11 mouse cellular contexts compared by ENCODE assay signal in genomic region chr1:71651315-71651714, GRCm38 (mm10). TPM values are rescaled to one million over a fixed set of nuclear protein-coding genes. Genes with fewer than 3 reads are reported as not detected.
A peak's percentile ranks its signal among the peaks of the same experiment; 100 is the strongest.
DNase-seq lines count a peak whose midpoint lies in the region; ATAC-seq and TF ChIP-seq lines count a peak whose summit lies in the region.
"Had no signal": no experiment of that assay in that cellular context is flagged by ENCODE, and none has a peak within 500 bp of the region (broad histone marks: within the 10 kb centered on the region; RNA-seq: fewer than 3 reads in every experiment).

No protein-coding gene starts in this region.

- 37% methylated on average over 9 of the region's 9 CpGs for WGBS in heart, embryonic 12.5 days
- WGBS in forebrain, embryonic 13.5 days: 45% methylated on average over 9 of the region's 9 CpGs
- 37% methylated on average over 9 of the region's 9 CpGs for WGBS in liver, embryonic 12.5 days (ENCODE audit: insufficient replicate concordance)
- 58% methylated on average over 9 of the region's 9 CpGs for WGBS in cerebellum, adult 2 months

- H3K27me3 ChIP-seq in heart, embryonic 12.5 days (replicated peaks): no peaks in the 10 kb centered on the region
- H3K27me3 ChIP-seq in E14TG2a.4 (ENCODE audit: insufficient read depth, low read length): no peaks in the 10 kb centered on the region
- no peaks in the 10 kb centered on the region for H3K27me3 ChIP-seq in forebrain, embryonic 13.5 days
- peaks cover 35% of the 10 kb centered on the region for H3K27me3 ChIP-seq in liver, embryonic 12.5 days (replicated peaks)
- no peaks in the 10 kb centered on the region for H3K27me3 ChIP-seq in cerebellum, adult 2 months (ENCODE audit: control insufficient read depth, insufficient read depth, low read length)

- peak overlapping the region; percentile 62 for H3K4me2 ChIP-seq in heart, embryonic 12.5 days
- peak overlapping the region; percentile 84 for H3K4me2 ChIP-seq in forebrain, embryonic 13.5 days
- H3K4me2 ChIP-seq in liver, embryonic 12.5 days: peak overlapping the region; percentile 83

- TF ChIP-seq POLR2A in cerebellum, adult 2 months (IDR thresholded peaks at IDR 0.05; ENCODE audit: borderline replicate concordance, insufficient read depth, low read length): no peak

- peaks cover 13% of the 10 kb centered on the region; the same call in 1 of the 2 replicates for H3K4me1 ChIP-seq in heart, embryonic 12.5 days (replicated peaks)
- H3K4me1 ChIP-seq in E14TG2a.4 (replicated peaks; ENCODE audit: low read depth, low read length): peaks cover 76% of the 10 kb centered on the region
- H3K4me1 ChIP-seq in forebrain, embryonic 13.5 days: peaks cover 22% of the 10 kb centered on the region
- H3K4me1 ChIP-seq in liver, embryonic 12.5 days: peaks cover 12% of the 10 kb centered on the region
- no peaks in the 10 kb centered on the region for H3K4me1 ChIP-seq in cerebellum, adult 2 months (ENCODE audit: control insufficient read depth, insufficient read depth, low read length)

- peaks cover 34% of the 10 kb centered on the region for H3K36me3 ChIP-seq in heart, embryonic 12.5 days
- H3K36me3 ChIP-seq in E14TG2a.4 (ENCODE audit: insufficient read depth, low read length): peaks cover 53% of the 10 kb centered on the region
- peaks cover 12% of the 10 kb centered on the region for H3K36me3 ChIP-seq in forebrain, embryonic 13.5 days (ENCODE audit: poor library complexity, severe bottlenecking)
- peaks cover 7% of the 10 kb centered on the region; the same call in 1 of the 2 replicates for H3K36me3 ChIP-seq in liver, embryonic 12.5 days

- ATAC-seq in heart, embryonic 12.5 days (ENCODE audit: insufficient number of reproducible peaks, low FRiP score): no peak
- no peak for ATAC-seq in forebrain, embryonic 13.5 days
- ATAC-seq in liver, embryonic 12.5 days: no peak
- ATAC-seq: CD4-positive, CD25-positive, alpha-beta regulatory T cell, adult 4 months; inflammation-experienced regulatory T-cells, adult 6 months had no signal

- TF ChIP-seq CTCF in E14TG2a.4 (conservative IDR thresholded peaks at IDR 0.05; ENCODE audit: low read length): no peak
- no peak for TF ChIP-seq CTCF in cerebellum, adult 2 months (IDR thresholded peaks at IDR 0.05; ENCODE audit: borderline replicate concordance, insufficient read depth, low read depth, low read length)

- peak overlapping the region; percentile 92 for H3K4me3 ChIP-seq in heart, embryonic 12.5 days
- peak overlapping the region; percentile 97 for H3K4me3 ChIP-seq in E14TG2a.4 (replicated peaks; ENCODE audit: low read length)
- peak overlapping the region; percentile 25 for H3K4me3 ChIP-seq in forebrain, embryonic 13.5 days
- peak overlapping the region; percentile 62 for H3K4me3 ChIP-seq in liver, embryonic 12.5 days
- no peak overlapping the region for H3K4me3 ChIP-seq in cerebellum, adult 2 months (replicated peaks; ENCODE audit: insufficient read depth, low read depth, low read length)

- DNase-seq in heart, adult 8-10 months (ENCODE audit: low spot score): no peak
- no peak for DNase-seq in c-Kit-positive CD71-positive TER-119-positive erythroid progenitor cells, embryonic 14.5 days (ENCODE audit: low spot score)
- DNase-seq in spleen, postnatal 10 days (ENCODE audit: low spot score in 2 of 2): no peak
- DNase-seq in cerebellum, adult 2 months: no peak
- DNase-seq: thymus, postnatal 36 days had no signal

- H3K9me3 ChIP-seq in heart, embryonic 12.5 days (replicated peaks): no peaks in the 10 kb centered on the region
- H3K9me3 ChIP-seq in E14TG2a.4 (ENCODE audit: low read length): no peaks in the 10 kb centered on the region
- no peaks in the 10 kb centered on the region for H3K9me3 ChIP-seq in forebrain, embryonic 13.5 days (replicated peaks)
- no peaks in the 10 kb centered on the region for H3K9me3 ChIP-seq in liver, embryonic 12.5 days (replicated peaks)

- H3K27ac ChIP-seq in heart, embryonic 12.5 days (ENCODE audit: poor library complexity, severe bottlenecking): peak overlapping the region; percentile 32; the same call in 1 of the 2 replicates
- no peak overlapping the region for H3K27ac ChIP-seq in forebrain, embryonic 13.5 days
- H3K27ac ChIP-seq in liver, embryonic 12.5 days: no peak overlapping the region
- H3K27ac ChIP-seq in cerebellum, adult 2 months (ENCODE audit: insufficient read depth, low read length): no peak overlapping the region

- peak overlapping the region; percentile 73 for H3K9ac ChIP-seq in heart, embryonic 12.5 days
- peak overlapping the region; percentile 16; the same call in 1 of the 2 replicates for H3K9ac ChIP-seq in forebrain, embryonic 13.5 days
- no peak overlapping the region for H3K9ac ChIP-seq in liver, embryonic 12.5 days

RNA-seq across cellular contexts. Expression of gene Fn1, which starts 1.7 kb away (rescaled TPM):
- 415 and 447 TPM in 2 replicates for polyA plus RNA-seq in heart, embryonic 12.5 days (2016; fragmentation: Nextera tagmentation; extraction: Ambion mirVana)
- 100 to 1,000 TPM in 1 of 4 experiments, 10 to 100 TPM in 3; 27.6 to 234 (median 32.1) TPM for total RNA-seq in heart, adult 8-10 months (2022)
- 31.2 and 38.3 TPM in 2 replicates for polyA plus RNA-seq in forebrain, embryonic 13.5 days (2015; fragmentation: Nextera tagmentation; extraction: Ambion mirVana)
- 89.2 and 92.0 TPM in 2 replicates for polyA plus RNA-seq in liver, embryonic 12.5 days (2016; fragmentation: Nextera tagmentation; extraction: Ambion mirVana)
- polyA plus RNA-seq in cerebellum, adult 2 months (2012; rRNA removed): 25.5 and 27.7 TPM in 2 replicates
